Mouse (Mus musculus): ENCODE results near the gene Tle2.

- TF ChIP-seq CTCF (IDR thresholded peaks at IDR 0.05) (no peak), EP300 (IDR thresholded peaks at IDR 0.05) (no peak)
These were observed 9.0 kb downstream of the Tle2 start for GRCm38 (mm10) chr10:81583347-81583746.

All from lung, postnatal 0 days (tissue).